Mouse (Mus musculus) forebrain, embryonic 12.5 days (tissue): Measurements from ENCODE around the gene Btg4. TPM values are rescaled to one million over a fixed set of nuclear protein-coding genes. Genes with fewer than 3 reads are reported as not detected.

Source experiments
- microRNA counts: library from miRNA; unstranded; fragments of <30 nt; microRNA quantifications from one replicate; lab custom pipeline; 2017
- microRNA-seq: library from miRNA; unstranded; fragments of <30 nt; microRNA quantifications from one replicate; pipeline ENCODE4, GENCODE M21; 2017
- polyA plus RNA-seq: library from polyadenylated mRNA; unstranded; fragments of >200 nt; fragmentation: Nextera tagmentation; extraction: Ambion mirVana; gene quantifications from 2 replicates; pipeline ENCODE4 v1.2.1, GENCODE M21; 2016

Gene Btg4
- polyA plus RNA-seq, 1 experiment from 2014 or later = not detected

MicroRNAs within 50 kb of the gene (microRNA counts, 519-probe panel; counts per million panel counts)
- not detected for microRNA mmu-miR-34b-3p (lab: Ali Mortazavi, UCI)
- microRNA mmu-miR-34b-5p (lab: Ali Mortazavi, UCI) = not detected
- not detected for microRNA mmu-miR-34c (lab: Ali Mortazavi, UCI)

Small RNAs within 50 kb of the gene (microRNA-seq; reads per million reads assigned to microRNA genes)
- 22.1 reads per million, percentile 35 among the genes with 10 or more reads in this experiment for gene Mir34b
- 658 reads per million, percentile 72 among the genes with 10 or more reads in this experiment for gene Mir34c

Other genes starting within 250 kb of the Btg4 start
- gene Ppp2r1b, start 215.6 kb upstream of the Btg4 start, polyA plus RNA-seq = 109 and 112 TPM in 2 replicates
- 14.9 and 16.2 TPM in 2 replicates for gene Sik2, start 51.8 kb upstream of the Btg4 start, polyA plus RNA-seq
- 0.69 and 1.2 TPM in 2 replicates for gene Layn, start 16.2 kb downstream of the Btg4 start, polyA plus RNA-seq
- gene 4833427G06Rik, start 41.2 kb downstream of the Btg4 start, polyA plus RNA-seq = 0.27 TPM in 1 of 2 replicates, not detected in the other
- gene Gm32742, start 104.6 kb downstream of the Btg4 start, polyA plus RNA-seq = 0.03 TPM in 1 of 2 replicates, not detected in the other
- not detected in 2 replicates for gene Pou2af1, start 152.8 kb downstream of the Btg4 start, polyA plus RNA-seq
- 1.0 and 1.6 TPM in 2 replicates for gene Colca2, start 217.7 kb downstream of the Btg4 start, polyA plus RNA-seq